Mouse (Mus musculus): ENCODE data around the gene Gstm1. TPM values are rescaled to one million over a fixed set of nuclear protein-coding genes. Genes with fewer than 3 reads are reported as not detected.

Gstm1 gene
- total and polyA plus RNA-seq, 2 experiments from 2014 or later = 142 to 293 TPM

DNA sequence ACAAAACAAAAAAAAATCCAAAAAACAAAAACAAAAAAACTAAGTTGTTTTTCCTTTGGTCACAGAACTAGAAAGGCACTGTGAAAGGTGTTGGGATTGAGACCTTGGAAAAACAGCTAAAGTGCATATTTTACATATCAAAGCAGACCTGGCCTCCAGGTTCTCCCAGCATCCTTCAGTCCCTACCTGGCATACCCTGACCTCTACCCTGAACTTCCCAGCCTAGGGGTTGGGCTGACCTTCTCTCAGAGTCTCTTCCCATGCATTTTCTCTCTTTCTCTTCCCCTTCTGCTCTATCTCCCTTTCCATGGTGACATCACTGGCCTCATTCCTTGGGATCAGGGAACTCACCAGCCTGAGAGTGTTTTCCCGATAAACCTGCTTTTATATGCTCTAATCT, 52.2 kb downstream of the Gstm1 start:
- WGBS = 64% methylated on average over 1 of the region's 1 CpGs
- Histone ChIP-seq H3K27me3 (ENCODE audit: insufficient read depth, low read length) (no peaks in the 10 kb centered on the region), H3K9me3 (ENCODE audit: low read length) (no peaks in the 10 kb centered on the region), H3K9ac (replicated peaks; ENCODE audit: low read length, poor library complexity, severe bottlenecking) (no peak overlapping the region), H3K4me1 (ENCODE audit: insufficient read depth, low read length) (no peaks in the 10 kb centered on the region), H3K36me3 (ENCODE audit: insufficient read depth, low read length) (no peaks in the 10 kb centered on the region; the same call in 1 of the 2 replicates), H3K4me3 (ENCODE audit: low read depth, low read length) (no peak overlapping the region), H3K4me2 (ENCODE audit: low read depth, low read length, poor library complexity, severe bottlenecking) (no peak overlapping the region), H3K27ac (ENCODE audit: low read depth, low read length) (no peak overlapping the region)
- ATAC-seq (ENCODE audit: low FRiP score) = no peak
- no peak for TF ChIP-seq CTCF (IDR thresholded peaks at IDR 0.05)
- no peak for DNase-seq (ENCODE audit: low spot score)

- H3K27me3 ChIP-seq (ENCODE audit: insufficient read depth, low read length) = no peaks in the 10 kb centered on the region
- WGBS = 60% methylated on average over 5 of the region's 5 CpGs
- H3K9me3 ChIP-seq (ENCODE audit: low read length) = no peaks in the 10 kb centered on the region
- no peak for TF ChIP-seq CTCF (IDR thresholded peaks at IDR 0.05)
- DNase-seq (ENCODE audit: low spot score) (no peak), ATAC-seq (ENCODE audit: low FRiP score) (no peak)
- no peak overlapping the region for H3K27ac ChIP-seq (ENCODE audit: low read depth, low read length)
- no peak overlapping the region for H3K9ac ChIP-seq (replicated peaks; ENCODE audit: low read length, poor library complexity, severe bottlenecking)
- H3K4me3 ChIP-seq (ENCODE audit: low read depth, low read length) = no peak overlapping the region
- no peaks in the 10 kb centered on the region for H3K4me1 ChIP-seq (ENCODE audit: insufficient read depth, low read length)
- H3K4me2 ChIP-seq (ENCODE audit: low read depth, low read length, poor library complexity, severe bottlenecking) = no peak overlapping the region
- no peaks in the 10 kb centered on the region; the same call in 1 of the 2 replicates for H3K36me3 ChIP-seq (ENCODE audit: insufficient read depth, low read length)
Observed at GRCm38 (mm10) chr3:107964656-107965308, 53.0 kb downstream of the Gstm1 start.

GRCm38 (mm10) chr3:107964026-107964425, 53.7 kb downstream of the Gstm1 start:
- no peak overlapping the region for H3K4me2 ChIP-seq (ENCODE audit: low read depth, low read length, poor library complexity, severe bottlenecking)
- TF ChIP-seq CTCF (IDR thresholded peaks at IDR 0.05) = no peak
- H3K9ac ChIP-seq (replicated peaks; ENCODE audit: low read length, poor library complexity, severe bottlenecking) = no peak overlapping the region
- H3K9me3 ChIP-seq (ENCODE audit: low read length) = no peaks in the 10 kb centered on the region
- no peaks in the 10 kb centered on the region for H3K27me3 ChIP-seq (ENCODE audit: insufficient read depth, low read length)
- 79% methylated on average over 4 of the region's 4 CpGs for WGBS
- no peaks in the 10 kb centered on the region; the same call in 1 of the 2 replicates for H3K36me3 ChIP-seq (ENCODE audit: insufficient read depth, low read length)
- no peak overlapping the region for H3K27ac ChIP-seq (ENCODE audit: low read depth, low read length)
- no peak for DNase-seq (ENCODE audit: low spot score)
- H3K4me1 ChIP-seq (ENCODE audit: insufficient read depth, low read length) = no peaks in the 10 kb centered on the region
- no peak overlapping the region for H3K4me3 ChIP-seq (ENCODE audit: low read depth, low read length)
- no peak for ATAC-seq (ENCODE audit: low FRiP score)

Other genes with a start within 250 kb of the Gstm1 start
- gene Eps8l3, start 140.7 kb downstream of the Gstm1 start, total RNA-seq (2014; rRNA removed) = not detected in 2 replicates
- not detected in 2 replicates for gene Eps8l3, start 140.7 kb downstream of the Gstm1 start, polyA plus RNA-seq (2015; fragmentation: Nextera tagmentation; extraction: Ambion mirVana)
- gene Gstm5, start 122.2 kb downstream of the Gstm1 start, total RNA-seq (2014; rRNA removed) = 142 and 166 TPM in 2 replicates
- gene Gstm5, start 122.2 kb downstream of the Gstm1 start, polyA plus RNA-seq (2015; fragmentation: Nextera tagmentation; extraction: Ambion mirVana) = 316 and 320 TPM in 2 replicates
- gene Gstm7, start 86.2 kb downstream of the Gstm1 start, total RNA-seq (2014; rRNA removed) = 28.5 and 36.4 TPM in 2 replicates
- 38.3 and 38.9 TPM in 2 replicates for gene Gstm7, start 86.2 kb downstream of the Gstm1 start, polyA plus RNA-seq (2015; fragmentation: Nextera tagmentation; extraction: Ambion mirVana)
- gene Gstm6, start 74.2 kb downstream of the Gstm1 start, total RNA-seq (2014; rRNA removed) = 16.7 and 25.5 TPM in 2 replicates
- 27.2 and 31.6 TPM in 2 replicates for gene Gstm6, start 74.2 kb downstream of the Gstm1 start, polyA plus RNA-seq (2015; fragmentation: Nextera tagmentation; extraction: Ambion mirVana)
- gene Gstm3, start 48.7 kb downstream of the Gstm1 start, total RNA-seq (2014; rRNA removed) = not detected in 2 replicates
- not detected in 2 replicates for gene Gstm3, start 48.7 kb downstream of the Gstm1 start, polyA plus RNA-seq (2015; fragmentation: Nextera tagmentation; extraction: Ambion mirVana)
- gene Gstm2, start 31.5 kb downstream of the Gstm1 start, total RNA-seq (2014; rRNA removed) = 8.5 and 10.2 TPM in 2 replicates
- gene Gstm2, start 31.5 kb downstream of the Gstm1 start, polyA plus RNA-seq (2015; fragmentation: Nextera tagmentation; extraction: Ambion mirVana) = 13.0 and 14.8 TPM in 2 replicates
- 4.1 and 4.5 TPM in 2 replicates for gene Gstm4, start 26.9 kb upstream of the Gstm1 start, total RNA-seq (2014; rRNA removed)
- 25.6 and 25.9 TPM in 2 replicates for gene Gstm4, start 26.9 kb upstream of the Gstm1 start, polyA plus RNA-seq (2015; fragmentation: Nextera tagmentation; extraction: Ambion mirVana)
- gene Ampd2, start 68.7 kb upstream of the Gstm1 start, total RNA-seq (2014; rRNA removed) = 58.4 and 79.8 TPM in 2 replicates
- gene Ampd2, start 68.7 kb upstream of the Gstm1 start, polyA plus RNA-seq (2015; fragmentation: Nextera tagmentation; extraction: Ambion mirVana) = 58.8 and 60.0 TPM in 2 replicates
- gene Gnat2, start 74.8 kb upstream of the Gstm1 start, total RNA-seq (2014; rRNA removed) = 0.28 TPM in 1 of 2 replicates, not detected in the other
- gene Gnat2, start 74.8 kb upstream of the Gstm1 start, polyA plus RNA-seq (2015; fragmentation: Nextera tagmentation; extraction: Ambion mirVana) = 0.26 and 0.28 TPM in 2 replicates
- 70.8 and 97.2 TPM in 2 replicates for gene Gnai3, start 128.2 kb upstream of the Gstm1 start, total RNA-seq (2014; rRNA removed)
- 87.4 and 93.6 TPM in 2 replicates for gene Gnai3, start 128.2 kb upstream of the Gstm1 start, polyA plus RNA-seq (2015; fragmentation: Nextera tagmentation; extraction: Ambion mirVana)
- gene Gpr61, start 136.9 kb upstream of the Gstm1 start, total RNA-seq (2014; rRNA removed) = 12.2 and 12.8 TPM in 2 replicates
- 7.8 and 8.4 TPM in 2 replicates for gene Gpr61, start 136.9 kb upstream of the Gstm1 start, polyA plus RNA-seq (2015; fragmentation: Nextera tagmentation; extraction: Ambion mirVana)
- 35.5 and 37.8 TPM in 2 replicates for gene Amigo1, start 168.4 kb upstream of the Gstm1 start, total RNA-seq (2014; rRNA removed)
- gene Amigo1, start 168.4 kb upstream of the Gstm1 start, polyA plus RNA-seq (2015; fragmentation: Nextera tagmentation; extraction: Ambion mirVana) = 12.2 and 12.6 TPM in 2 replicates
- 3.7 and 4.9 TPM in 2 replicates for gene Cyb561d1, start 183.2 kb upstream of the Gstm1 start, total RNA-seq (2014; rRNA removed)
- gene Cyb561d1, start 183.2 kb upstream of the Gstm1 start, polyA plus RNA-seq (2015; fragmentation: Nextera tagmentation; extraction: Ambion mirVana) = 3.5 and 4.0 TPM in 2 replicates
- 22.5 and 24.9 TPM in 2 replicates for gene Atxn7l2, start 193.0 kb upstream of the Gstm1 start, total RNA-seq (2014; rRNA removed)
- gene Atxn7l2, start 193.0 kb upstream of the Gstm1 start, polyA plus RNA-seq (2015; fragmentation: Nextera tagmentation; extraction: Ambion mirVana) = 16.1 and 19.3 TPM in 2 replicates
- 0.42 and 0.55 TPM in 2 replicates for gene Sypl2, start 208.7 kb upstream of the Gstm1 start, total RNA-seq (2014; rRNA removed)
- 0.10 and 0.17 TPM in 2 replicates for gene Sypl2, start 208.7 kb upstream of the Gstm1 start, polyA plus RNA-seq (2015; fragmentation: Nextera tagmentation; extraction: Ambion mirVana)
- 93.3 and 102 TPM in 2 replicates for gene Psma5, start 239.0 kb upstream of the Gstm1 start, total RNA-seq (2014; rRNA removed)
- 221 and 224 TPM in 2 replicates for gene Psma5, start 239.0 kb upstream of the Gstm1 start, polyA plus RNA-seq (2015; fragmentation: Nextera tagmentation; extraction: Ambion mirVana)